Mouse (Mus musculus) midbrain, embryonic 13.5 days (tissue): ENCODE data around the gene Mical3. TPM values are rescaled to one million over a fixed set of nuclear protein-coding genes. Genes with fewer than 3 reads are reported as not detected.

Experiments
- ATAC-seq: fragments of 200-750 bp; cut with Nextera tagmentation; 2 replicates; pipeline ENCODE4 v1.8.0; 2017; ENCODE audit warnings: mild to moderate bottlenecking, moderate TSS enrichment, moderate library complexity
- H3K27ac ChIP-seq: fragments of 300-500 bp; sonication (generic); 2 replicates; pipeline ENCODE4 v1.5.1; 2015; ENCODE audit warnings: inconsistent platforms, mild to moderate bottlenecking, moderate library complexity
- H3K27me3 ChIP-seq: fragments of 300-500 bp; sonication (generic); 2 replicates; pipeline ENCODE4 v1.6.1; 2015; ENCODE audit warnings: mild to moderate bottlenecking, inconsistent platforms
- H3K36me3 ChIP-seq: fragments of 300-500 bp; sonication (generic); 2 replicates; pipeline ENCODE4 v1.6.1; 2015; ENCODE audit warnings: mild to moderate bottlenecking, inconsistent platforms
- H3K4me1 ChIP-seq: fragments of 300-500 bp; sonication (generic); replicated peaks from 2 replicates; pipeline ENCODE4 v1.6.1; 2015; ENCODE audit warnings: inconsistent platforms
- H3K4me2 ChIP-seq: fragments of 300-500 bp; sonication (generic); replicated peaks from 2 replicates; pipeline ENCODE4 v1.6.1; 2015; ENCODE audit warnings: moderate library complexity, mild to moderate bottlenecking, inconsistent platforms
- H3K4me3 ChIP-seq: fragments of 300-500 bp; sonication (generic); replicated peaks from 2 replicates; pipeline ENCODE4 v1.5.1; 2015; ENCODE audit warnings: mild to moderate bottlenecking, inconsistent platforms
- H3K9ac ChIP-seq: fragments of 300-500 bp; sonication (generic); replicated peaks from 2 replicates; pipeline ENCODE4 v1.6.1; 2015; ENCODE audit warnings: mild to moderate bottlenecking, inconsistent platforms
- H3K9me3 ChIP-seq: fragments of 300-500 bp; sonication (generic); 2 replicates; pipeline ENCODE4 v1.6.1; 2016; ENCODE audit warnings: mild to moderate bottlenecking, inconsistent platforms
- WGBS: fragments of 180-500 bp; shearing (Covaris S2); methylation state at CpG from one replicate; pipeline ENCODE4 v1.1.7; 2015; 5-methylcytosine and 5-hydroxymethylcytosine counted together
- polyA plus RNA-seq: library from polyadenylated mRNA; unstranded; fragments of >200 nt; fragmentation: Nextera tagmentation; extraction: Ambion mirVana; gene quantifications from 2 replicates; pipeline ENCODE4 v1.2.1, GENCODE M21; 2015

Mical3 gene
- polyA plus RNA-seq, 1 experiment from 2014 or later = 35.7 TPM

DNA sequence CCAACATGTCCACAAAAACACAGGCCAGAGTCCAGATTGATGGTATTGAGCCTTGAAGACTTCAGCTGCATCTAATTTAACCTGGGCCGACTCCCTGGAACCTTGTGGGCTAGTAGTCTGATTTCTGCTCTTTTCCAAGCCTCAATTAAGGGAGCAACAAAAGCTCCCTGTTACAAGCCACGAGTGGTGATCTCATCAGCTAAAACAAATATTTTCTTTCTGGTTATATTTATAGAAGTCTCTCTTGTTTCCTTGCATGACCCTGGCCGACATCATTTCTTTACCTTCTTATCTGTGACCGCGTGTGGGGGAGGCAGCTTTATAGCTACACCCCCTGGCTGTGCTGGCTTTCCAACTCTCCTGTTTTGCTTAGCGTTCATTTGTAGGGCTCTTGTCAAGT lies 29.3 kb upstream of the Mical3 start:
- Histone ChIP-seq H3K36me3 (no peaks in the 10 kb centered on the region), H3K4me3 (no peak overlapping the region), H3K27ac (no peak overlapping the region), H3K9ac (no peak overlapping the region), H3K27me3 (no peaks in the 10 kb centered on the region), H3K4me2 (no peak overlapping the region), H3K4me1 (no peaks in the 10 kb centered on the region), H3K9me3 (no peaks in the 10 kb centered on the region)
- WGBS = 84% methylated on average over 6 of the region's 6 CpGs
- ATAC-seq = no peak

DNA sequence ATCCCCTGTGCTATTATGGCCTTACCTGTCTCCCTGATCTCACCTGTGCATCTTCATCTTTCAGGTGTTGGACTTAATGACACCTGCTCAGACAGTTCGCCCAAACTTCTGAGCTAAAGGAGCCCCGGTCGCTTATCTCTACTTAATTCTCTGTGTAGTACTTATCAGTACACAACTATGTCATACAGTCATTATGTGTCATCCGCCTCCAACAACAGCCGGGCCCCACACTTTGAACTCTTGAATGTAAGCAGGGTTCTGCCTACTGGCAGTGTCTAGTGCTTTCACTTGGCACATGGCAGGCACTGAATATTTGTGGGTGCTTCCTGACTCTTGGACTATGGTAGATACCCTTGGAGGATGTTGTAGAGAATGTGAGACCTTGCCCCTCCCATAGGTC lies 28.8 kb upstream of the Mical3 start:
- no peak overlapping the region for H3K27ac ChIP-seq
- 96% methylated on average over 5 of the region's 5 CpGs for WGBS
- H3K9ac ChIP-seq = no peak overlapping the region
- H3K4me1 ChIP-seq = no peaks in the 10 kb centered on the region
- ATAC-seq = no peak
- H3K9me3 ChIP-seq = no peaks in the 10 kb centered on the region
- H3K4me2 ChIP-seq = no peak overlapping the region
- H3K4me3 ChIP-seq = no peak overlapping the region
- H3K27me3 ChIP-seq = no peaks in the 10 kb centered on the region
- no peaks in the 10 kb centered on the region for H3K36me3 ChIP-seq

DNA sequence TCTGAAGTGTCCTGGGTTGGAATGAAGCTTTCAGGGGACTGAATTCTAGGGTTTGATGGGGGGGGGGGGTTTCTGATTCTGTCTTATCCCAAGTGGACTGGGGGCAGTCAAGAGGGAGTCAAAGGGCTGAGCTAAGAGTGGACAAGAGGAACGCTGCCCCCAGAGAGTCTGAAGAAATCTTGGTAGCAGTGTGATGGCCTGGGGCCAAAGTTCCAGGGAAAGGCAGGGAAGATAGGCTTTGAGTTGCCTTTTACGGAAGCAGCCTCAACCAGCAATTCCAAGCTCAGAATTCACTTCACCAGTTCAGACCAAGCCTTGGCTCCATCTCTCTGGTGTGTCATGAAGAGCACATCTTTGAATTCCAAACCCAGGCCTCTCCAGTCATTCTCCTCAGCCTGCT lies 25.2 kb upstream of the Mical3 start:
- 90% methylated on average over 2 of the region's 2 CpGs for WGBS
- ATAC-seq = no peak
- Histone ChIP-seq H3K4me1 (0 out of 2 replicates have a peak, but pooled peaks cover 3% of the 10 kb centered on the region), H3K9me3 (no peaks in the 10 kb centered on the region), H3K4me3 (no peak overlapping the region), H3K27ac (no peak overlapping the region), H3K27me3 (no peaks in the 10 kb centered on the region), H3K36me3 (no peaks in the 10 kb centered on the region), H3K4me2 (no peak overlapping the region), H3K9ac (no peak overlapping the region)

DNA sequence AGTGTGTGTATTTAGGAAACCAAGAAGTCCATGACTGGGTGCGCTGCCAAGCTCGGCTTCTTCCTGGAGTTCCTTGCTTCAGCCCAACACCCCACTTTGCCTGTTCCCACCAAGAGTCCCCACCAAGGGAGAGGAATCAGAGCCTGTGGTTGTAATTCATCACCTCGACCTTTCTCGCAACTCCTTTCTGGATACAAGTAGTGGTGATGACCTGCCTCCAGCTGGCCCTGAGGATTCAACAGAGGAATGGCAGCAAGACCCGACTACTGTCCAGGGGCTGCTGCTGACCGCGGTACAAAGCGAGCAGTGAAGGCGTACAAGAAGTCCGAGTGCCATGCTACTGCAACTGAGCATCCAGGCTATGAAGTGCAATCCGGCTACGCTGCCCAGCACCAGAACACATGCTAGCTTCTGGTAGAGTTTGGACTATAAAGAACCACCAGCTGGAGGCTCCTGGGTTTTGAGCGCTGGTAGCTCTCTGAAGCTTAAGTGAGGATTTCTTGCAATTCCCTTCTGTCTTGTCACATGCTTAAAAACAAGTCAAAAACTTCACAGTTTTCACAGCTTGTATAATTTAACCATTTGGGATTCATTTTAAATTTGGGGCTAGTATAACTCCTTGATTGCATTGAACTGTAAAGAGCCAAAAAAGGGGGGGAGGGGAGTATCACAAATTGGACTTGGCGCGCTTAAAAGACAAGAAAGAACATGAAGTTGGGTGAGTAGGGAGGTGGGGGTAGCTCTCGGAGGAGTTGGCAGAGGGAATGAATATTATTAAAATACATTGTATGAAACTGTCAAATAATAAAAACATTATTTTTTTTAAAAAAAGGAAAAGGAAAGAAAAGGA lies 23.9 kb upstream of the Mical3 start:
- Histone ChIP-seq H3K4me2 (no peak overlapping the region), H3K9ac (no peak overlapping the region), H3K36me3 (no peaks in the 10 kb centered on the region), H3K4me1 (0 out of 2 replicates have a peak, but pooled peaks cover 3% of the 10 kb centered on the region), H3K27me3 (no peaks in the 10 kb centered on the region), H3K9me3 (no peaks in the 10 kb centered on the region), H3K4me3 (no peak overlapping the region), H3K27ac (no peak overlapping the region)
- WGBS = 92% methylated on average over 16 of the region's 16 CpGs
- ATAC-seq = no peak

DNA sequence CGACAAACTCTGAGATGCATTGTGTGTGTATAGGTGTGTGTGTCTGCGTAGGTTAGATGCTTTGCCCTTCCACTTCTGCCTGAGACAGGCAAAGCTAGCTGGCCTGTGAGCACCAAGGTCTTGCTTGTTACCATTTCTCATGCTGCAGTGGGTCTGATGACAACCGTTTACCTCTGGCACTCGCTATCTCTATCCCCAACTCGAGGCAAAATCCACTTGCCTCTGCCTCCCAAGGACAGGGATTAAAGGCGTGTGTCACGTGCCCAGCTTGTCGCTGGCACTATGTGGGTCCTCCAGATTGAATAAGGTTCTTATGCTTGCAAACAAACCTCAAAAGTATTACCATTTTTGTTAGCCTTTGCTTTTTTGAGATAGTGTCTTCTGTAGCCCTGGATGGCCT lies 22.4 kb upstream of the Mical3 start:
- no peak overlapping the region for H3K9ac ChIP-seq
- 83% methylated on average over 8 of the region's 8 CpGs for WGBS
- H3K27me3 ChIP-seq = no peaks in the 10 kb centered on the region
- no peak overlapping the region for H3K4me2 ChIP-seq
- H3K36me3 ChIP-seq = no peaks in the 10 kb centered on the region
- ATAC-seq = no peak
- no peaks in the 10 kb centered on the region for H3K9me3 ChIP-seq
- H3K27ac ChIP-seq = no peak overlapping the region
- no peak overlapping the region for H3K4me3 ChIP-seq
- 0 out of 2 replicates have a peak, but pooled peaks cover 3% of the 10 kb centered on the region for H3K4me1 ChIP-seq

DNA sequence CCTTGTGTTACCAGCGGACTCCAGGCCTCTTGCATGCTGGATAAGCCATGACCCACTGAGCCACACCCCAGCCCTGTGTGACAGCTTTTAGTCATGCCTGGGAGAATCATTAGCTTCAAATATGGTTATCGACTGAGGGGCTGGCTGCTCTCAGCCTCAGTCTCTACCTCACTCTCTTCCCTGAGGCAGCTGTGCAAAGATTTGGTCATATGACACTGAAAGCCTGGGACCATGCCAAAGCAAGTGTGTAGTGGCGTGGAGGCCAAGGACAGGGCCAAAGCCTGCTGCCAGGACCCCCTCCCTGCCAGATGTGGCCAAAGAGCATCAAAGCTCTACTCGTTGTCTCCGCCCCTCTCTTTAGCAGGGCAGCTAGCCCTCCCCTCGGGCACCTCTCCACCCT lies 20.9 kb upstream of the Mical3 start:
- H3K27ac ChIP-seq = no peak overlapping the region
- no peaks in the 10 kb centered on the region for H3K27me3 ChIP-seq
- no peak overlapping the region for H3K4me2 ChIP-seq
- no peaks in the 10 kb centered on the region for H3K36me3 ChIP-seq
- ATAC-seq = peak; percentile 43; the same call in 1 of the 2 replicates
- no peak overlapping the region for H3K9ac ChIP-seq
- 59% methylated on average over 6 of the region's 6 CpGs for WGBS
- H3K4me3 ChIP-seq = no peak overlapping the region
- 0 out of 2 replicates have a peak, but pooled peaks cover 3% of the 10 kb centered on the region for H3K4me1 ChIP-seq
- no peaks in the 10 kb centered on the region for H3K9me3 ChIP-seq

DNA sequence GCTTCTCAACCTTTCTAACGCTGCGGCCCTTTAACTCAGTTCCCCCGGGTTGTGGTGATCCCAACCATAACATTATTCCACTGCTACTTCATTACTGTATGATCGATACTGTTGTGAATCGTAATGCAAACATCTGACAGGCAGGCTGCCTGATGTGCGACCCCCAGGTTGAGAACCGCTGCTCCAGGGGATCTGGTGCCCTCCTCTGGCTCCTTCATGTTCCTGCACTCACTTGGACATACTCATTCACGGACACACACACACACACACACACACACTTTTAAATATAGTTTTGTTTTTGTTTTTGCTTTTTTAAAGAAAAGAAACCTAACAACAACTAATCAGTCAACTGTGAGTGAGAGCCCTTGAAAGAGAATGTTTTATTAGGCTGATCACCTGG lies 19.3 kb upstream of the Mical3 start:
- H3K9ac ChIP-seq = no peak overlapping the region
- WGBS = 95% methylated on average over 8 of the region's 8 CpGs
- H3K27ac ChIP-seq = no peak overlapping the region
- ATAC-seq = no peak
- no peak overlapping the region for H3K4me3 ChIP-seq
- no peaks in the 10 kb centered on the region for H3K9me3 ChIP-seq
- no peaks in the 10 kb centered on the region for H3K36me3 ChIP-seq
- H3K4me1 ChIP-seq = peaks cover 14% of the 10 kb centered on the region
- no peaks in the 10 kb centered on the region for H3K27me3 ChIP-seq
- H3K4me2 ChIP-seq = no peak overlapping the region

DNA sequence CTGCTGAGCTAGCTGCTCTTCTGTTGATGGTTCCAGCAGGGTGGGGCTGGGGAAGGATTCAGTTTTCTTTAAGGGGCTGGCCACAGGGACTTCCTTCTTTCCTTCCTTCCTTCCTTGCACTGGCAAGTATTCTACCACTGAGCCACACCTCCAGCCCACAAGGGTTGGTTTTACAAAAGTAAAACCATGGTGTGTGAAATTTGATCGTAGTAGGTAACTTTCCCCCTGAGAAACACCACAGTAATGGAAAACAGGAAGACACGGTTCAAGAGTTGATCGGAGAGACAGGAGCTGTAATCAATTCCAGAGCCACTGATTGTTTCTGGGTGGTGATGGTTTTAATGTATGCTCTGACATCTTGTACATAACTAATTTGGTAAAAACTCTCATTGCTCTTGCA lies 18.6 kb upstream of the Mical3 start:
- Histone ChIP-seq H3K36me3 (no peaks in the 10 kb centered on the region), H3K9me3 (no peaks in the 10 kb centered on the region), H3K4me3 (no peak overlapping the region), H3K27ac (no peak overlapping the region), H3K9ac (no peak overlapping the region), H3K27me3 (no peaks in the 10 kb centered on the region), H3K4me1 (peaks cover 18% of the 10 kb centered on the region), H3K4me2 (no peak overlapping the region)
- WGBS = 84% methylated on average over 3 of the region's 3 CpGs
- no peak for ATAC-seq

DNA sequence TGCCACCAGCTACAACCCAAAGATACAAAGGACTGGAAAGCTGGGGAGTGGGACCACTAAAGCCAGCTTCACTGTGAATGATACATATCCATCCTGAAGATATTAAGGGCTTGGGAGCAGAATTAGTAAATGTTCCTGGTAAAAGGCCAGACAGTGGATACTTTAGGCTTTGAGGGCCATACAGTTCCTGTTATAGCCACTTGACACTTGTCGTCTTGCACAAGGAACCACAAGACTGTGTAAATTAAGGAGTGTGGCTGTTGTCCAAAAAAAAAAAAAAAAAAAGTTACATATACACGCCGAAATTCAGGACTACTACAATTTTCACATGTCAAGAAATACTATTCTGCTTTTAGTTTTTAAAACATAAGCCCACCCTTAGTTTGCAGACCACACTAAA lies 17.6 kb upstream of the Mical3 start:
- Histone ChIP-seq H3K27ac (no peak overlapping the region), H3K4me3 (no peak overlapping the region), H3K36me3 (no peaks in the 10 kb centered on the region), H3K9me3 (no peaks in the 10 kb centered on the region), H3K27me3 (no peaks in the 10 kb centered on the region), H3K4me1 (peaks cover 18% of the 10 kb centered on the region), H3K4me2 (no peak overlapping the region), H3K9ac (no peak overlapping the region)
- WGBS = 57% methylated on average over 3 of the region's 3 CpGs
- no peak for ATAC-seq

DNA sequence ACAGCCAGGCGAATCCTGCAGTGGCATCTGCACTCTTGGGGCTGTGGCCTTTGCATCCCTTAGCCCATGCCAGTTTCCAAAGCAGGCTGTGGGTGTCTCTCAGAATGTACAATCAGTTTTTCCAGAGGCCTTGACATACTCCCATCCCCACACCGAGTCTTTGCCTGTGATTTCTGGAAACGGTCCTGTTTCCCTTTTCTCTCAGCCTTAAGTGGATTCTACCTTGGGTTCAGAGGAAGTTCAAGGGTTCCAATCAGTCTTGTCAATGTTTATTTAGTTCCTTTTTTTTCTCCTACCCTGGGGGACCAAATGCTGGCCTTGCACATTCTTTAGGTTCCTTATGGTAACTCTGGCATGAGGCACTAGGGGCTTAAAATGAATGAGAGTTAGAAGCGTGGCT lies 16.0 kb upstream of the Mical3 start:
- Histone ChIP-seq H3K4me2 (no peak overlapping the region), H3K36me3 (no peaks in the 10 kb centered on the region), H3K27ac (no peak overlapping the region), H3K4me3 (no peak overlapping the region), H3K9ac (no peak overlapping the region), H3K4me1 (peaks cover 16% of the 10 kb centered on the region), H3K27me3 (no peaks in the 10 kb centered on the region), H3K9me3 (no peaks in the 10 kb centered on the region)
- ATAC-seq = no peak
- 51% methylated on average over 4 of the region's 4 CpGs for WGBS

DNA sequence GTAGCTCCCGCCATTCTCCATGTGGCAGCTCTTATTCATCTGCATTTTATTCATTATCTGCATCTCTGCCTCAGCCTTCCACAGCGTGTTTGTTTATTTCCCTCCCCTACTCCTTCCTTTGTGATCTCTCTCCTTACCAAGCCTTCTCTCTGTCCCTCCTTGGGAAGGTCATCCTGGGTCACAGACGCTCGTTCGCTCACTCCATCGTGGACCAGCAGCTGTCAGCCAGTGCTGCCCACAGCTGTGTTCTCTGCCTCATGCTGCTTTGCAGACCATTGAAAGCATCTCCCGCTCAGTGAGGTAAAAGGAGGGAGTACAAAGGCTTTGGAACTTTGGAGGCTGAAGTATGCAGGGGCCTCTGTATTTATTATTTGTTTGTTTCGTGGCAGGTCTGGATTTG lies 15.1 kb upstream of the Mical3 start:
- no peak for ATAC-seq
- no peak overlapping the region for H3K9ac ChIP-seq
- WGBS = 29% methylated on average over 8 of the region's 8 CpGs
- H3K9me3 ChIP-seq = no peaks in the 10 kb centered on the region
- H3K27ac ChIP-seq = no peak overlapping the region
- H3K4me3 ChIP-seq = no peak overlapping the region
- H3K4me2 ChIP-seq = no peak overlapping the region
- no peaks in the 10 kb centered on the region for H3K36me3 ChIP-seq
- H3K4me1 ChIP-seq = peaks cover 15% of the 10 kb centered on the region
- H3K27me3 ChIP-seq = no peaks in the 10 kb centered on the region

DNA sequence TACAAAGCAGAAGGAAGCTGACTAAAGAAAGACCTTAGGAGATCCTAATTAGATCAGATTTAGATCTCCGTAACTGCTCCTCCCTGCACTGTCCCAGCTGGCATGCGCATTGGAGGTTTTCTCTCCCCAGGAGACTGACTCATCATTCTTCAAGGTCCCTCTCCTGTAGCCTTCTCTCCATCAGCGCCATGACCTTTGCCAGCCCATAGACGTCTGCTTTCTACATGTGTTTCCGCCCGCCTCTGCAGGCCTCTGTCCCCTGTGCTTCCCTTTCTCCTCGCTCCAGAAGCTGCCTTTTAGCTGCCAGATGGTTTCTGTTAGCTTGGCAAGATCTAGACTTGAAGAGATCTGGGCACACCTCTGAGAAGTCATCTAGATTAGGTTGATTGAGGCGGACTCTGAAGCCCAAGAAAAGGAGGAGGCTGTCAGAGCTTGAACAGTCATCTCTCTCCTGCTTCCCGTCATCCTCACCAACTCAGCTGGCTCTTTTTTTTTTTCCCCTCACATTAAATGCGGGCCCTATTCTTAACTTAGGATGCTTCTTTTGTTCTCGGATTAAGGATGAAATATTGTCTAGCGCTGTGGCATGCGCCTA lies 14.3 kb upstream of the Mical3 start:
- Histone ChIP-seq H3K27me3 (no peaks in the 10 kb centered on the region), H3K9ac (no peak overlapping the region), H3K36me3 (no peaks in the 10 kb centered on the region), H3K9me3 (no peaks in the 10 kb centered on the region), H3K4me1 (peaks cover 15% of the 10 kb centered on the region), H3K27ac (peak overlapping the region; percentile 30; the same call in 1 of the 2 replicates), H3K4me3 (no peak overlapping the region), H3K4me2 (no peak overlapping the region)
- 49% methylated on average over 13 of the region's 13 CpGs for WGBS
- no peak for ATAC-seq
